Mouse (Mus musculus) forebrain, postnatal 0 days (tissue): ENCODE data around the gene Acpp. TPM values are rescaled to one million over a fixed set of nuclear protein-coding genes. Genes with fewer than 3 reads are reported as not detected.

ENCODE experiments used
- ATAC-seq: fragments of 200-750 bp; cut with Nextera tagmentation; 2 replicates; pipeline ENCODE4 v1.8.0; 2017; ENCODE audit warnings: mild to moderate bottlenecking, moderate library complexity
- DNase-seq: peaks from one replicate; pipeline ENCODE4 v3.0.0-alpha.2; 2015
- H3K27ac ChIP-seq: fragments of 300-500 bp; sonication (generic); 2 replicates; pipeline ENCODE4 v1.5.1; 2014; ENCODE audit warnings: low read depth, mild to moderate bottlenecking, antibody characterized with exemption, low read length, moderate library complexity, mixed read lengths
- H3K27me3 ChIP-seq: fragments of 300-500 bp; sonication (generic); 2 replicates; pipeline ENCODE4 v1.6.1; 2014; ENCODE audit warnings: mild to moderate bottlenecking, low read length, mixed read lengths; ENCODE audit not compliant: insufficient read depth
- H3K36me3 ChIP-seq: fragments of 300-500 bp; sonication (generic); 2 replicates; pipeline ENCODE4 v1.6.1; 2014; ENCODE audit warnings: mild to moderate bottlenecking, moderate library complexity; ENCODE audit not compliant: insufficient read depth
- H3K4me1 ChIP-seq: fragments of 300-500 bp; sonication (generic); 2 replicates; pipeline ENCODE4 v1.6.1; 2014; ENCODE audit warnings: antibody characterized with exemption; ENCODE audit not compliant: insufficient read depth
- H3K4me2 ChIP-seq: fragments of 300-500 bp; sonication (generic); 2 replicates; pipeline ENCODE4 v1.6.1; 2014; ENCODE audit warnings: low read depth, mild to moderate bottlenecking, moderate library complexity
- H3K4me3 ChIP-seq: fragments of 300-500 bp; sonication (generic); 2 replicates; pipeline ENCODE4 v1.5.1; 2014; ENCODE audit warnings: low read depth, low read length, mixed read lengths
- H3K9ac ChIP-seq: fragments of 300-500 bp; sonication (generic); 2 replicates; pipeline ENCODE4 v1.6.1; 2014; ENCODE audit warnings: mild to moderate bottlenecking
- H3K9me3 ChIP-seq: fragments of 300-500 bp; sonication (generic); 2 replicates; pipeline ENCODE4 v1.6.1; 2016; ENCODE audit warnings: low read length
- CTCF ChIP-seq: sonication (generic); IDR thresholded peaks from 2 replicates; pipeline ENCODE4 v1.5.1; 2016; ENCODE audit warnings: antibody characterized with exemption, control low read depth, low read depth
- WGBS: fragments of 180-500 bp; shearing (Covaris S2); extraction: QIAGEN DNeasy Blood & Tissue Kit; methylation state at CpG from one replicate; pipeline ENCODE4 v1.1.7; 2014; 5-methylcytosine and 5-hydroxymethylcytosine counted together
- polyA plus RNA-seq: library from polyadenylated mRNA; unstranded; fragments of >200 nt; fragmentation: Nextera tagmentation; extraction: Ambion mirVana; gene quantifications from 2 replicates; pipeline ENCODE4 v1.2.1, GENCODE M21; 2015
- total RNA-seq: library from RNA; depleted of rRNA; stranded (reverse); fragments of >200 nt; gene quantifications from 2 replicates; pipeline ENCODE4 v1.2.3, GENCODE M21; 2014

Acpp gene
- total and polyA plus RNA-seq, 2 experiments from 2014 or later = 0.42 to 0.62 TPM

- H3K9me3 ChIP-seq = no peaks in the 10 kb centered on the region
- no peak overlapping the region for H3K4me2 ChIP-seq
- 84% methylated on average over 17 of the region's 17 CpGs for WGBS
- no peak overlapping the region for H3K9ac ChIP-seq
- no peaks in the 10 kb centered on the region for H3K27me3 ChIP-seq
- no peak overlapping the region for H3K4me3 ChIP-seq
- DNase-seq (no peak), ATAC-seq (no peak)
- H3K27ac ChIP-seq = no peak overlapping the region
- no peaks in the 10 kb centered on the region for H3K36me3 ChIP-seq
- no peaks in the 10 kb centered on the region for H3K4me1 ChIP-seq
- no peak for TF ChIP-seq CTCF
These were observed 23.7 kb upstream of the Acpp start for GRCm38 (mm10) chr9:104361073-104361891.

- Histone ChIP-seq H3K4me3 (no peak overlapping the region), H3K4me1 (no peaks in the 10 kb centered on the region), H3K27me3 (no peaks in the 10 kb centered on the region), H3K4me2 (no peak overlapping the region), H3K9me3 (no peaks in the 10 kb centered on the region), H3K36me3 (no peaks in the 10 kb centered on the region), H3K27ac (no peak overlapping the region), H3K9ac (no peak overlapping the region)
- 82% methylated on average over 4 of the region's 4 CpGs for WGBS
- TF ChIP-seq CTCF = no peak
- no peak for ATAC-seq
- no peak for DNase-seq
These were observed 22.8 kb upstream of the Acpp start for GRCm38 (mm10) chr9:104360389-104360788.

GRCm38 (mm10) chr9:104355521-104356270 lies 18.1 kb upstream of the Acpp start:
- Histone ChIP-seq H3K27ac (no peak overlapping the region), H3K9ac (no peak overlapping the region), H3K4me3 (no peak overlapping the region), H3K9me3 (no peaks in the 10 kb centered on the region), H3K27me3 (no peaks in the 10 kb centered on the region), H3K4me1 (no peaks in the 10 kb centered on the region), H3K36me3 (no peaks in the 10 kb centered on the region), H3K4me2 (no peak overlapping the region)
- 65% methylated on average over 8 of the region's 8 CpGs for WGBS
- DNase-seq = no peak
- no peak for ATAC-seq
- no peak for TF ChIP-seq CTCF

GRCm38 (mm10) chr9:104344136-104344535 lies 6.6 kb upstream of the Acpp start:
- no peak for DNase-seq
- WGBS = 91% methylated on average over 5 of the region's 5 CpGs
- H3K4me1 ChIP-seq = no peaks in the 10 kb centered on the region
- no peak for TF ChIP-seq CTCF
- no peak for ATAC-seq
- no peaks in the 10 kb centered on the region for H3K36me3 ChIP-seq
- H3K4me2 ChIP-seq = no peak overlapping the region
- H3K27me3 ChIP-seq = no peaks in the 10 kb centered on the region
- H3K27ac ChIP-seq = no peak overlapping the region
- no peak overlapping the region for H3K9ac ChIP-seq
- H3K4me3 ChIP-seq = no peak overlapping the region
- H3K9me3 ChIP-seq = no peaks in the 10 kb centered on the region

- Histone ChIP-seq H3K4me3 (no peak overlapping the region), H3K27me3 (no peaks in the 10 kb centered on the region), H3K36me3 (no peaks in the 10 kb centered on the region), H3K4me1 (no peaks in the 10 kb centered on the region), H3K4me2 (no peak overlapping the region), H3K9me3 (no peaks in the 10 kb centered on the region), H3K9ac (no peak overlapping the region), H3K27ac (no peak overlapping the region)
- no peak for ATAC-seq
- no peak for DNase-seq
- WGBS = 91% methylated on average over 5 of the region's 5 CpGs
- TF ChIP-seq CTCF = no peak
These were observed 1.9 kb upstream of the Acpp start for GRCm38 (mm10) chr9:104339483-104339882.

GRCm38 (mm10) chr9:104338489-104339427 lies 1.2 kb upstream of the Acpp start:
- H3K9ac ChIP-seq = no peak overlapping the region
- H3K4me3 ChIP-seq = no peak overlapping the region
- no peaks in the 10 kb centered on the region for H3K36me3 ChIP-seq
- no peak for DNase-seq
- H3K9me3 ChIP-seq = no peaks in the 10 kb centered on the region
- H3K4me2 ChIP-seq = no peak overlapping the region
- ATAC-seq = no peak
- H3K27ac ChIP-seq = no peak overlapping the region
- H3K4me1 ChIP-seq = no peaks in the 10 kb centered on the region
- no peak for TF ChIP-seq CTCF
- 90% methylated on average over 18 of the region's 18 CpGs for WGBS
- H3K27me3 ChIP-seq = no peaks in the 10 kb centered on the region
